Mouse (Mus musculus) lung, adult 2 months (tissue): ENCODE measurements at regions not wholly inside any gene's neighbourhood (a gene's known extent, or its start where the extent isn't known, plus 50 kb on each side); places are given as distances from the start of the nearest gene placed in this dataset.

Experiments
- CTCF ChIP-seq: fragments of 200-500 bp; IDR thresholded peaks from 2 replicates; pipeline ENCODE4 v1.5.1; 2011; ENCODE audit warnings: mild to moderate bottlenecking, low read length, control low read depth; ENCODE audit not compliant: insufficient read depth
- POLR2A ChIP-seq: fragments of 200-500 bp; IDR thresholded peaks from 2 replicates; pipeline ENCODE4 v1.6.1; 2011; ENCODE audit warnings: low read depth, mild to moderate bottlenecking, control low read depth, low read length, borderline replicate concordance; ENCODE audit errors: extremely low read depth

- TF ChIP-seq CTCF = no peak
- no peak for TF ChIP-seq POLR2A
Observed at GRCm38 (mm10) chr10:44598615-44599014, 70.3 kb upstream of the Prdm1 start.
